Mouse (Mus musculus): Measurements from ENCODE around the gene Arl16.

Gene Arl16

DNA sequence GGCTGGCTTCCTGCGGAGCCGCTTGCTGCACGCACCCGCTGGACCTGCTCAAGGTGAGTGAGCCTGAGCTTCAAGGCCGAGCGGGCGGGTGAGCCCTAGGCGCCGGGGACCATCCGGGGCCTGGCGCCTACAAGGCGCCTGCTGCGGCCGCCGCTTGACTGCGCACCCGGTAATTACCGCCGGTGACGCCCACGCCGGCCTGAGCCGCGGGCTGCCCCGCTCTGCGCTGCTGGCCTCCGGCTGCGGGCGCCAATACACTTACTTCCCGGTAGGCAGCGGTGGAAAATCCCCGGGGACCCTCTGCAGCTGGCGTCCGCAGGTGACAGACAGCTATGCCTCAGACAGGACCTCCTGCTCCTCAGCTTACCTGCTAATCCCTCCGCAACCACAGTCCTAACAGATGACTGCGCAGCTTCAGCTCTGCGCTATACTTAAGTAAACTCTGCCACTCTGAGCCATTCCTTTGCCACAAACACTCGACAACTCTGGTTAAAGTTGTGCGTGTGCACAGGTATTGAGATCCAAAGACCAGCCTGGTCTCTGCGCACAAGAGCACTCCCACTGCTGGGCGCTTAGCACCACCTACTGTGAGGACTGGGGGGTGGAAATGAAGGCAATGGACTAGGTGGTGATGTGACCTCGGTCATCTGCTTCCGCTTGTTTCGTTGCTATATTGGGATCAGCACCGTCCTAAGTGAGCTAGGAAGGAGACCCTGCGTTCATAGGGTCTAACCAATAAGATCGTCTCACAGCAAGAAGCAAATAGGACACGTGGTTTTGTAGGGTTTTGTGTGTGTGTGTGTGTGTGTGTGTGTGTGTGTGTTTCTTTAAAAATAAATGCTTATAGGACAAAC lies 24.8 kb upstream of the Arl16 start:
- DNase-seq (ENCODE audit: low read depth, low spot score), result peak; percentile 50

DNA sequence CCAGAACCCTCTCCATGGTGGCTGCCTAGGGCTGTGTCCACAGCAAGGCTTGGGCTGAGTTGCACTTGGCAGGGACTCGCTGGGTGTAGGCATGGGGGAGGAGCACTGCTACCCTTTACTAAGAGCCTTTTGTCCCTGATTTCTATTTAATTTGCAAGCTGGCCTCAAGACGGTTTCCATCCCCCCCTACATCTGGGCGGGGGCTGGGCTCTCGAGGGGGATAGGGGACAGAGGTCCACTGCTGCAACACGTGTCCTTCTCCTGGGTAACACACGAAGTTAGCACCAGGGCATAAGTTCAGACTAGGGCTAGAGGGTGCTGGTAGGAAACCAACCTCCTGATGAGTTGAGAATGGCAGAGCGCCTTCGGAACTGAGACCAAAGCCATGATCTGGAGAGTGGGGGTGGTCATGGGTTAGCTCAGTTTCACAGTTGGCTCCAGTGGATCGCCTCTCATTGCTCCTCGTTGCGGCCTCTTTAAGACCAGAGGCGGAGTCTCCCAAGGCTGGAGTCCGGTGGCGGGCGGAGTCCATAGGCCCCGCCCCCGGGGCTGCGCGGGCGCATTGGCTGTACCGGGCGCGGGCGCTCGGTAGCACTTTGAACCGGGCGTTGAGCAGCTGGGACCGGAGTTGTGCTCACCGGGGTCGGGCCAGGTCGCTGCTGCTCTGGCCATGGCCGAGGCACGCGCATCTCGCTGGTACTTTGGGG lies 24.1 kb upstream of the Arl16 start, which contains the start of gene Slc25a10:
Slc25a10 (plus strand) TSS at position 524 of the 707 bp plus-strand sequence.
- peak; percentile 88 for DNase-seq (ENCODE audit: low read depth, low spot score)

DNA sequence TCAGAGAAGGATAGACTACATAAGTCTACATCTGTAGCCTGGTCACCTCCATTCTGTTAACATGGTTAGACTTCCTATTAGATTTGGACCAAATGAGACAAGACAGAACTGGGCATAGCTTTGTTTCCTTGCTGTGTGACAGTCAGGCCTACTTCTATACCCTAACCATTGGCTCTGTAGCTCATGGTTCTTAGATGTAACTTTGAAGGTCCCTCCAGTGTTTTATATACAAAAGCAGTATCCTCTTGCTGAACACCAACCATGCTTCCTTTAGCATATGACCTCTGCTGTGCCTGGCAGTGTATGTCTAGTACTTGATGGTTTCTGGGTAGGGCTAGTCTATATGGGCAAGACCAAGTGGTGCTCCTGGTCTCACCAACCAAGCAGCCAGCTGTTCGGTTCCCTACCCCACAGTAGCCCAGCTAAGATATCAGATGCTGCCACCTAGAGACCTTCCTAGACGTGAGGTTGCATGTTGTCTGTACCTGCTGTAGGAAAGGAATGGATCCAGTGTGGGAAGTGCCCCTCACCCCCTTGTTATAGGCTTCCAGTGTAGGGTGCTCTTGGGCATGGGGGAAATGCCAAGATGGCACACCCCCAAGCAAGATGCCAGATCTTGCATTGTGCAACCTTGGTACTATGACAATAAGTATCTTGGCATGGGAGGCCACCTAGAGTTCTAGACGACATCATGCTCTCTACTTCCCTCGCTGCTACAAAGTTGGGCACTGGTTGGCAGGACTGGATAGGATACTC lies 23.1 kb upstream of the Arl16 start:
- peak; percentile 42 for DNase-seq (ENCODE audit: low read depth, low spot score)

DNA sequence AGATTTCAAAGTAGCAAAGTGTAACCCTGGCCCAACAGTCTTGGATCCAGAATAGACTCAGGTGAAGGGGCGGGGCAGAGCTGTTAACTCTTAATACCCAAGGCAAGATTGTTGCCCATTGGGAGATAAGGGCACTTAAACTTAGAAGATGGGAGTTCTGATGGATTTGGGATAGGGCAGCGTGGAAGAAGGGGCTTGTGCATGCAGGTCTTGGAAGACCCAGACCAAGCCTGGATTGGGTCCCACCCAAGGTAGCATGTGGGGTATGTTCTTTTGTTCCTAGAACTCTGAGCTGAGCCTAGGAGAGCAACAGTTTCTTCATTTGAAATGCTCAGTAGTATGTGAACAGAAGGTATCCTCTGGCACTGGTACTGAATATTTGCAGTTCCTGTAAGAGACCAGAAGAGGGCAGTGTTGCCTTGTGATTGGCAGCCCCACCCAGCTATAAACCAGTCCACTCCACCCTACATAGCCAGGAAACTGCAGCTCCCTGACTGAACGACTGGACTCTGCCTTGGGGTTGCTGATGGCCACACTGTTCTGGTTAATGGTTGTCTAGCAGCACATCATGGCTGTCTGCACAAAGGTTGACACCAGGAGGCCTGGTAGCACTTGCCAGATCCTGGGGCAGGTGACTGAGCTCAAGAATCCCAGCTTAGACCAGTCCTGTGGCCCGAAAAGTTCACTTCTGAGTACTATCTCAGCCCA lies 21.8 kb upstream of the Arl16 start:
- DNase-seq (ENCODE audit: low read depth, low spot score), result peak; percentile 86

DNA sequence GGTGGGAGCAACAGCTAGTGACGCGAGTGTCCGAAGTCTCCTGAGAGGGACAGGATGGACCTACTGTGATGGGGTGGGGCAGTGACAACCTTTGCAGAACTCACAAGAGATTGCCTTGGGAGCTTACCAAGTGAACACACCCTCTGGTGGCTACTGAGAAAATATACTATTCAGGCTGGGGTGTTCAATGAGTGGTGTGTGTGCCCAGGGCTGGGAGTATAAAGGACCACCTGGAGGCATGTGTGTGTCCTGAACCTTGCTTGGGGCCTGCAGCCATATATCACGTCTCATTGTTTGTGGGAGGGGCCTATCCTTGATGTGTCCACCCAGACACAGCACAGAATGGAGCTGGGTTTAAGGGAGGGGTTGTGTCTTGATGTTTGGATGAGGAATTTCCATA lies 21.1 kb upstream of the Arl16 start:
- DNase-seq (ENCODE audit: low read depth, low spot score), result peak; percentile 34

DNA sequence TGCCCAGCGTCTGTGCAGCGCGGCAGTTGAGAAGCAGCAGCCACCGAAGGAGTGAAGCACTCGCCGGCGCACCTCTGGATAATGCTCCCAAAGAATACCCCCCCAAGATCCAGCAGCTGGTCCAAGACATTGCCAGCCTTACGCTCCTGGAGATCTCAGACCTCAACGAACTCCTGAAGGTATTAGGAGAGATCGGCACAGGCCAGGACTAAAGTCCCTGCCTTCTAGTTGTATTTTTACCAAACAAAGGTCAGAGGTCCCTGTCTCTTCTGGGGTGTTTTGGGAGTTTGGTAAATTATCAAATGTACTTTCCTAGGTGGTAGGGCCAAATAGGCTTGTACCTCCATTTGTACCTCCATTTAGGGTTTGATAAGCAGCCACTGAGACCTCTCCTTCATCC lies 17.8 kb upstream of the Arl16 start:
- DNase-seq (ENCODE audit: low read depth, low spot score), result no peak

DNA sequence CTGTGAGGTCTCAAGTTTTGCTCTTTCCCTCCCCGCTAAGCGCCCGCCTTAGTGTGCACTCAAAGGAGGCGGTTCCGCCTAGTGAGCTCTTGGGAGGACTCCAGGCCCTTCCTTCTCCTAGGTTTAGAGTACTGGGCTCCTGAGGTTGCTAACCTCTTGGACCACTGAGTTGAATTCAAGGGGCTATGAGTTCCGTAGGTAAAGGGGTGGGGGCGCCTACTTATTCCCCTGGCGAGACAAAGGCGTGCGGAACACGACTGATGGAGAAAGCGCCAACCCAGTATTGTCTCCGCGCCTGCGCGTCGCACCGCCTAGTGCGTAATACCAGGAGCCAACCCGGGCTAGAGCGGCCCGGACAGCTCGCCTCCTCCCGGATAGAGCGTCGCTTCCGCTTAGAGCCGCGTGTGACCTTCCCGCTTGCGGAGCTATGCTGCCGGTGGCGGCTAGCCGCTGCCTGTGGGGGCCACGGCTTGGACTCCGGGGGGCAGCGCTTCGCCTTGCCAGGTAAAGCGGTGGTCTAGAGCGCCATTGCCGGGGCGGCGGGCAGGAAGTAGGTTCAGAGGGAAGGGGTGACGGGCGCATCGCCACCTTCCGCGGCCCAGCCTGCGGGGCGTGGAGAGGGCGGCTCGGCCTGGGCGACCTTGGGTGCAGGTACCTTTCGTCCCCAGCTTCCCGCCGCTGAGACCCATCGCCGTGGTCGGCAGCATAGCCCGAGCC lies 17.0 kb upstream of the Arl16 start, which contains the start of gene Mrpl12:
Mrpl12 (plus strand) TSS at position 349 of the 717 bp plus-strand sequence.
- DNase-seq (ENCODE audit: low read depth, low spot score), result peak; percentile 97

DNA sequence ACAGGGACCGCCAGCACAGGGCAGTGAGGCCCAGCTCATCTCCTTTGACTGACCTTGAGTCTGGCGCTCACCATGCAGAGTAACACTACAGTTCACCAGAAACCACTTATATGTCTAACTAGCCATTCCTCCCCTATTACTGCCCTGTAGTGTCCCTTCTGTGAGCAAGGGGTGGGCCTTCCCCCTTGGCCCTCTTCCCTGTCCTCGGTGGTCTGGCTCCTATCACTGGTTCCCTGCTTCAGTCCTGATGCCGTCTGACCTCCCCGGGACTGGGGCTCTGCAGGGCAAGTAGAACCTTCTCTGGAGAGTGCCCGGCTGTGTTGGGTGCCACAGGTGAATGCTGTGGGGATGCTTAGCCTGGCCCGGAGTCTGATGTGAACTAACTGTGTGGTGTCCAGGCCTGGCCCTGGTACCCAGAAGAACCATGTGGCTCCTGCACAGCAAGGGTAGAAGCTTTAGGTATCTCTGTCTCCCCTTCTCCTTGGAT lies 16.1 kb upstream of the Arl16 start:
- no peak for DNase-seq (ENCODE audit: low read depth, low spot score)

DNA sequence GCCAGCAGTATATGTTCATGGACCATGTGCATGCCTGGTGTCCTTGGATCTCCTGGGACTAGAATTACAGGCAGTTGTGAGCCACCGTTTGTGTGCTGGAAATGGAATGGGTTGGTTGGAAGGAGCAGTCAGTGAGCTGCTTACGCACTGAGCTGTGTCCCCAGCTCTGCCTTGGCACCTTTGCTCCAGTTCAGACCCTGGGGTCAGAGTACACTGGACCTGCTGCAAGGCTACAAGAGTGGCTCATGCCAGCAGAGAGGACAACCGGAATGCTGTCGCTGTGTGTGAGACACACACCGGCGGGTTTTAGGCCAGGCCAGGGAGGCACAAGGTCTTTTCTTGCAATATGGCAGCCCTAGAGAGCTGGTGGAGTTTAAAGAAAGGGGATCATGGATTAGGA lies 4.6 kb upstream of the Arl16 start:
- no peak for DNase-seq (ENCODE audit: low read depth, low spot score)

DNA sequence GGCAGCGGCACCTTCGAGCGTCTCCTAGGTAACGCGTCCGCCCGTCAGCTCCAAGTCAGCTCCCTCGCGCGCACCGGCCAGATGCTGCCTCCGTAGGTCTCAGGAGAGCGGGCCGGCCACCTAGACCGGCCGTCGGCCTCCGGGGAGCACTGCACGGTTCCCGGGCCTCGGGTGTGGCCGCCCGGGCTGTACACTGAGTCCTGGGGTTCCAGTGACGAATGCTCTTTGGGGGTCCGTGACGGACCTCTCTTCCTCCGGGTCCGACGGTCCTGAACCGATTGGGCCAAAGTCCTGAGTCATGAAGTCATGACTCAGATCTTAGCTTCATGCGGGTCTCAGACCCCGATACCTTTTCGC lies 307 bp upstream of the Arl16 start:
- DNase-seq (ENCODE audit: low read depth, low spot score), result no peak

DNA sequence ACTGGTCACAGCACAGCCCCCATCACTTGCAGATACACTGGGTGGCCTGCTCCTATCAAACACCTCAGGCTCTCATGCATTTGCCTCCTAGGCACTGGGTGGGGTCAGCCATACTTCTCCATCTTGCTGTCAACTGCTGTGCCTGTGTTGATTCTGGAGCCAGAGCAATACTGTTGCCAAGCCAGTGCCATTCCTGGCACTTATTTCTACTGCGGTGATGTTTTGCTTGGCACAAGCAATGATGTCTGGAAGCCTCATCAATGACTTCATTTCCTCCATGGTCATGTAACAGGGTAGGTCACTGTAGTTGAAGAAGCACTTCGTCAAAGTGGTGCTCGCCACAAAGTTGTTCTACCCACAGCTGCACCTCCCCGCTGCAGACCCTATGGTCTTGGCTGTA lies 1.9 kb downstream of the Arl16 start:
- no peak for DNase-seq (ENCODE audit: low read depth, low spot score)

DNA sequence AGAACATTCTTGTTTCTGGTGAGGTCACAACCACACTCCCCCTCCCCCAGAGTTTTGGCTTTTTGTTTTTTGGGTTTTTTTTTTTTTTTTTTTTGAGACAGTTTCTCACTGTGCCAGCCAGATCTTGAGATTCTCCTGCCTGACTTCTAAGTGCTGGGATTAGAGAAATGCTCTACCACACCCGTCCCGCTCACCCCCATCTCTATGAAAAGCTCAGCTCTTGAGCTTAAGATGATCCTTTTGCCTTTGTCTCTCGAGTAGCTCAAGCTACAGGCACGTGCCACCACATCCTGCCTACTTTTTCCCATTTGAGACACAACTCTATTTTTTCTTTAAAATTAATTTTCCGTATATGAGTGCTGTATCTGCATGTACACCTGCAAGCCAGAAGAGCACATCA lies 3.0 kb downstream of the Arl16 start:
- DNase-seq (ENCODE audit: low read depth, low spot score), result no peak

DNA sequence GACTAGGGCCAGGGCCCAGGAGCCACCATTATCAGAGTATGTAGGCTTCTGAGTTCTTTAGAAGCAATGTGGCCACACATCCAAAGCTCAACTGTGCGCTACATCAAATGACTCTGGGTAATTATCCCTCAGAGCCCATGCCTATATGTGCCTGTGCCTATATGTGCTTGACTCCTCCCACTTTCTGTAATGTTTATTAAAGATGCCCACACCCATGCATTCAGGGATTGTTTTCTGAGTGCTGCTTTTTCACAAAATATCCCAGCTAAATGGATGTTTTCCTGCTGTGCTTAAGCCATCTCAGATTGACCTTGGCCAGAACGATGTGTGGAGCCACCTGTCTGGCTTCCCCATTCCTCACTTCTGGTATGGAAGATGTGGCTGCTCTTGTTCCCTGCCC lies 3.9 kb downstream of the Arl16 start:
- no peak for DNase-seq (ENCODE audit: low read depth, low spot score)

DNA sequence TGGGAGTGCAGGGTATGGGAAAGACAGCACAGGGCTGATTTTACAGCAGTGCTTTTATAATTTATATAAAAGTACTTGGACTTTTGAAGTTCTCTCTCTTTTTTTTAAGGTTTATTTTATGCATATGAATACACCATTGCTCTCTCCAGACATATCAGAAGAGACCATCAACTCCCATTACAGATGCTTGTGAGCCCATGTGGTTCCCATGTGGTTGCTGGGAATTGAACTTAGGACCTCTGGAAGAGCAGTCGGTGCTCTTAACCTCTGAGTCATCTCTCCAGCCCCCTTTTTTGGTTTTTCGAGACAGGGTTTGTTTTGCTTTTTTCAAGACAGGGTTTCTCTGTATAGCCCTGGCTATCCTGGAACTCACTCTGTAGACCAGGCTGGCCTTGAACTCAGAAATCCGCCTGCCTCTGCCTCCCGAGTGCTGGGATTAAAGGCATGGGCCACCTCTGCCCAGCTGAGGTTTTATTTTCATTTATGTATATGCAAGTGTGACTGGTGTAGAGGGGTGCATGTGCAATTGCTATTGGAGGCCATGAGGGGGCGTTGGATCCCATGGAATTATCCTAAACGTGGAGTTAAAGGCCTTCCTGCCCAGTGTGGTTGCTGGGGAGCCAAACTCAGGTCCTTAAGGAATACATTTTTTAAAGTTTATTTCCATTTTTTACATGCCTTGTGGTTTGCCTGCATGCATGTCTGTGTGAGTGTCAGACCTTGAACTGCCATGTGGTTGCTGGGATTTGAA lies 8.4 kb downstream of the Arl16 start:
- peak; percentile 48 for DNase-seq (ENCODE audit: low read depth, low spot score)

DNA sequence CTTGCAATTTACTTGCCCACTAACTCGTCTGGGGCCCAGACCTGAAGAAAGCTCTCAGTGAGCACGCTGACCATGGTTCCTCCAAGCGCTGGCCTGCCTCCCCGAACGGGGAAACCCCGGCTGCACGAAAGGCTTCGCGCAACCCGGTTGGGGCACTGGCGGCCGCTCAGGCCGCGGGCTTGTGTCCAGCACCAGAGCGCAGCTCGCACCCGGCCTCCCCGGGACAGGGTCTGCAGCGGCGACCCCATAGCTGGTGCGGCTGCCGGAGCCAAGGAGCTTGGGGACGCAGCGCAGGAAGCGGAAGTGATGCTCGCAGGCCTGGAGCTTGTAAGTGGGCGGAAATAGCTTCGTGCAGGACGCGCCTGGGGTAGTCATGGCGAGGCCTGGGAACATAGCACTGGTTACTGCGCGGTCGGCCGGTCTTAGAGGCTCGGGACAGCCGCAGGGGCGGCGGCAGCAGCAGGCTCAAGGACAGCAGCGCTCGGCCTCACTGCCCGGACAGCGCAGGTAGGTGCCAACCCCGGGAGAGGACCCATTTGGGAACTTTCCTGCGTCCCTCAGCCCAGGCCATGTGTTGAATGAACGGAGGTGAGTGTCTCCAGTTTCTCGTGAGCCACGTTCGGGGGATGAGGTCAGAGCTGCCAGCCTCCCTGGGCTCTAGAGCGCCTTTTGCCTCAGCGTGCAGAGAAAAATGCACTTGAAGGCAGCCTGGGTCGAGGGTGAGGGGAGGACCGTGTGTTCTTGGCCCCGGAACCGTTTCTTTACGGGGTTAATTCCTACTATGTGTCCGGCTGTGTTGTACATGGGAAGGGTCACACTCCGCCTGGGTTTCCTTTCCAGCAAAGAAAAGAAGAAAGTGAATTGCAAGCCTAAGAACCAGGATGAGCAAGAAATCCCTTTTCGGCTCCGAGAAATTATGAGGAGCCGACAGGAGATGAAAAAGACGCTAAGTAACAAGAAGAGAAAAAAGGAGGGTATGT lies 9.3 kb downstream of the Arl16 start, which contains the start of the genes Oxld1 and Ccdc137:
Oxld1 (minus strand) TSS at position 297 of the 980 bp plus-strand sequence.
Ccdc137 (plus strand) TSS at position 344 of the 980 bp plus-strand sequence.
- DNase-seq (ENCODE audit: low read depth, low spot score), result peak; percentile 75

DNA sequence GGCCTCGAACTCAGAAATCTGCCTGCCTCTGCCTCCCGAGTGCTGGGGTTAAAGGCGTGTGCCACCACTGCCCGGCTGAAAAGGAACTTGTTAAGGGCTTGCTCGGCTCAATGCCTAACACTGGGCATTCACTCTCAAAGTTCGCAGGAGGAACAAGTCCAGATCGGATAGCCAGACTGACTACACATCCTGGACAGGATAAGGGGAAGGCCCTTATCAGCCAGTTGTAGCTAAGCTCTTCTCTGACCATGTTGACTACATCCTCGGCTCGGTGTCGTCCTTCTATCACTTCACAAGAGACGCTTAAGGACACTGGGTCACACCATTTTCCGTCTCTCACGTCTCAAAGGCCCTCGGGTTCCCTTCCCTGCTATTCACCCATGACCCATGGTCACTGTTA lies 10.0 kb downstream of the Arl16 start:
- DNase-seq (ENCODE audit: low read depth, low spot score), result no peak

DNA sequence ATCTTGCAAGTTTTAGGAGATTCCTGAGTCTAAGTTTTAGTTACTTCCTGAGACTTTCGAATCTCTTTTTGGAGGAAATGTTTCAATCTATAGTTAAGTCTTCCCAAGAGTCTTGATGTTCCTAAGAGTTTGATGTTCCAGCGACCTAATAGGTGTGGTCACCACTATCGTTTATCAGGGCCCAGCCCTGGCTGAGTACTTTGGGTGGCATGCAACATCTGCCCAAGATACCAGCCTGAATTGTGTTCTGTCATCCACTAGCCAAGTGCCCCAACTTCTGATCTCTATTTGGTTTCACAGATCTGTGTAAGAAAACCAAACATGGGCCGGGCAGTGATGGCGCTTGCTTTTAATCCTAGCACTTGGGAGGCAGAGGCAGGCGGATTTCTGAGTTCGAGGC lies 12.0 kb downstream of the Arl16 start:
- no peak for DNase-seq (ENCODE audit: low read depth, low spot score)

DNA sequence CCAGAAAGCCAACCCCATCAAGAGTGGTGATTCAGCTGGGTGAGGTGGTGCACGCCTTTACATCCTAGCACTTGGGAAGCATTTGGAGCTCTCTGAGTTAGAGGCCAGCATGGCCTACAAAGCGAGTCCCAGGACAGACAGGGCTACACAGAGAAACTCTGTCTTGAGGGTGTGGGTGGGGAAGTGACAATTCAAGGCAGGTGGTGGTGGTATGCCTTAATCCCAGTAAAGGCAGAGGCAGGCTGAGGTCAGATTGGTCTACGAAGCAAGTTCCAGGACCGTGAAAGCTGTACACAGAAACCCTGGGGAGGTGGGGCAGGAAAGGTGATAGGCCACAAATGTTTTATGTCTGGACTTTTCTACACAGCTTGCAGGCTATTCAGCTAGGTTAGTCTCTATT lies 12.4 kb downstream of the Arl16 start:
- no peak for DNase-seq (ENCODE audit: low read depth, low spot score)

DNA sequence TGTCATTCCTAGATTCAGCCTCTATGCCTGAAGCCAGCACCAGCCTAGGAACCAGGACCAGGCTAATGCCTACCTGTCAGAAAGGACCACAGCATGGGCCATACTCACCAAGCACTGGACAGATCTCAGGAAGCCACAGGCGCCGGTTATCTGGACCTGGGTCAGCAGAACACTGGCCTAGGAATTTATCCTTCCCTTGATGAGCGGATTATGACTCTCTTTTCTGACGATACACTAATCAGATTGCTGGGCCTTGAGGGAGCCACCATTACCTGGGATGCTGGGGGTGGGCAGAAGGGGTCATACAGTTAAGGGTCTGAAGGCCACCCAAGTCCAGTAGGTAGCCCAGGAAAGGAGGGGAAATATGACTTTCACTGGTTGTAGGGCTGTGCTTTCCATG lies 14.1 kb downstream of the Arl16 start, which contains the start of gene Pde6g:
Pde6g (minus strand) TSS at position 195 of the 400 bp plus-strand sequence.
- DNase-seq (ENCODE audit: low read depth, low spot score), result no peak
